Mouse (Mus musculus) brain, embryonic 14.5 days (tissue): ENCODE data around the gene Anxa8.

Source experiments
- CTCF ChIP-seq: fragments of 200-500 bp; IDR thresholded peaks from 2 replicates; pipeline ENCODE4 v1.5.1; 2012; ENCODE audit warnings: inconsistent platforms, mild to moderate bottlenecking, moderate library complexity, borderline replicate concordance; ENCODE audit not compliant: insufficient read depth, insufficient read length; ENCODE audit errors: extremely low read depth
- POLR2A ChIP-seq: fragments of 200-500 bp; IDR thresholded peaks from 2 replicates; pipeline ENCODE4 v1.6.1; 2012; ENCODE audit warnings: mild to moderate bottlenecking, inconsistent platforms, borderline replicate concordance; ENCODE audit not compliant: poor library complexity, insufficient read depth, insufficient read length, severe bottlenecking; ENCODE audit errors: extremely low read depth

DNA sequence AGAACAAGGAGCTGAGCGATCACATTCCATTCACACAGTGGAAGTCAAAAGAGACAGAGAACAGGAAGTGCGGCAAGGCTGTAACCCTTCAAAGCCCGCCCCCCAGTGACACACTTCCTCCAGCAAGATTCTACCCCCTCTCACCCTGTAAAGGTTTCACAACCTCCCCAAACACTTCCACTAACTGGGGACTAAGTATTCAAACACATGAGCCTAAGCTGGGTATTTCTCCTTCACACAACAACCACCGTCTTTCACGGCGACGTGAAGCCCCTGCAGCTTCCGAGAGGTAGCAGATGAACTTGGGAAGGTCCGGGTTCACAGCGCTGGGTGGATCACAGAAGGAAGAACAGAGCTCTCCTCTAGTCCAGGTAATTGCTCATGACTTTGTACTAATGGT is 57.1 kb downstream of the Anxa8 start:
- TF ChIP-seq CTCF, result no peak
- no peak for TF ChIP-seq POLR2A
